14 mouse cellular contexts compared by ENCODE assay signal in genomic region chr6:22442591-22442990, GRCm38 (mm10).
"Had no signal": no experiment of that assay in that cellular context is flagged by ENCODE, and none has a peak within 500 bp of the region (broad histone marks: within the 10 kb centered on the region; RNA-seq: fewer than 3 reads in every experiment).

No protein-coding gene starts in this region.

- H3K27ac ChIP-seq: left cerebral cortex, adult 2 months; limb, embryonic 10.5 days; liver, embryonic 15.5 days; midbrain, embryonic 13.5 days; neural tube, embryonic 15.5 days had no signal

- H3K4me2 ChIP-seq: liver, embryonic 11.5 days; liver, embryonic 15.5 days; midbrain, embryonic 13.5 days; neural tube, embryonic 15.5 days had no signal

- DNase-seq: kidney, adult 9 months; kidney, postnatal 25 days; lung, adult 2 months; lung, postnatal 36 days; right cerebral cortex, adult 18-20 months; right cerebral cortex, postnatal 25 days; thymus, postnatal 36 days had no signal

- H3K4me1 ChIP-seq: liver, embryonic 15.5 days; midbrain, embryonic 13.5 days; neural tube, embryonic 15.5 days had no signal

- H3K9ac ChIP-seq: liver, embryonic 15.5 days; midbrain, embryonic 13.5 days; neural tube, embryonic 15.5 days had no signal

- H3K36me3 ChIP-seq: limb, embryonic 10.5 days; liver, embryonic 15.5 days; midbrain, embryonic 13.5 days; neural tube, embryonic 15.5 days had no signal

- ATAC-seq: lung, postnatal 0 days; midbrain, embryonic 13.5 days had no signal

- H3K27me3 ChIP-seq: liver, embryonic 15.5 days; midbrain, embryonic 13.5 days; neural tube, embryonic 15.5 days had no signal

- H3K4me3 ChIP-seq: left cerebral cortex, adult 2 months; limb, embryonic 10.5 days; liver, embryonic 15.5 days; midbrain, embryonic 13.5 days; neural tube, embryonic 15.5 days had no signal

- H3K9me3 ChIP-seq: limb, embryonic 10.5 days; liver, embryonic 15.5 days; midbrain, embryonic 13.5 days; neural tube, embryonic 15.5 days had no signal
